Mouse (Mus musculus) lung, postnatal 10 days (tissue): Measurements from ENCODE around the gene Fkbpl.

Source experiments
- DNase-seq: peaks from one replicate; pipeline ENCODE4 v3.0.0; 2021

The Fkbpl gene

DNA sequence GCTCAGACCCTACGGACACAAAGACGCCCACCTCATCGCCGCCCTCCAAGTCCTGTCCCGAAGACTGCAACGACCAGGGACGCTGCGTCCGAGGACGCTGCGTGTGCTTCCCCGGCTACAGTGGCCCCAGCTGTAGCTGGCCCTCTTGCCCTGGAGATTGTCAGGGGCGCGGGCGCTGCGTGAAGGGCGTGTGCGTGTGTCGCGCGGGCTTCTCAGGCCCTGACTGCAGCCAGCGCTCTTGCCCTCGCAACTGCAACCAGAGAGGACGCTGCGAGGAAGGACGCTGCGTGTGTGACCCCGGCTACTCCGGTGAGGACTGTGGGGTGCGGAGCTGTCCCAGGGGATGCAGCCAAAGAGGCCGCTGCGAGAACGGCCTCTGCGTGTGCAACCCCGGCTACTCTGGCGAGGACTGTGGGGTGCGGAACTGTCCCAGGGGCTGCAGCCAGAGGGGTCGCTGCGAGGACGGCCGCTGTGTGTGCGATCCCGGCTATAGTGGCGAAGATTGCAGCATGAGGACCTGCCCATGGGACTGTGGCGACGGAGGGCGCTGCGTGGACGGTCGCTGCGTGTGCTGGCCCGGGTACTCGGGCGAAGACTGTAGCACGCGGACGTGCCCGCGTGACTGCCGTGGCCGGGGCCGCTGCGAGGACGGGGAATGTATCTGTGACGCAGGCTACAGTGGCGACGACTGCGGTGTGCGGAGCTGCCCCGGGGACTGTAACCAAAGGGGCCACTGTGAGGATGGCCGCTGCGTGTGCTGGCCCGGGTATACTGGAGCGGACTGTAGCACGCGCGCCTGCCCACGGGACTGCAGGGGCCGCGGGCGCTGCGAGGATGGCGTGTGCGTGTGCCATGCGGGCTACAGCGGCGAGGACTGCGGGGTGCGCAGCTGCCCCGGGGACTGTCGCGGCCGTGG, 26.8 kb downstream of the Fkbpl start:
- DNase-seq = no peak

DNA sequence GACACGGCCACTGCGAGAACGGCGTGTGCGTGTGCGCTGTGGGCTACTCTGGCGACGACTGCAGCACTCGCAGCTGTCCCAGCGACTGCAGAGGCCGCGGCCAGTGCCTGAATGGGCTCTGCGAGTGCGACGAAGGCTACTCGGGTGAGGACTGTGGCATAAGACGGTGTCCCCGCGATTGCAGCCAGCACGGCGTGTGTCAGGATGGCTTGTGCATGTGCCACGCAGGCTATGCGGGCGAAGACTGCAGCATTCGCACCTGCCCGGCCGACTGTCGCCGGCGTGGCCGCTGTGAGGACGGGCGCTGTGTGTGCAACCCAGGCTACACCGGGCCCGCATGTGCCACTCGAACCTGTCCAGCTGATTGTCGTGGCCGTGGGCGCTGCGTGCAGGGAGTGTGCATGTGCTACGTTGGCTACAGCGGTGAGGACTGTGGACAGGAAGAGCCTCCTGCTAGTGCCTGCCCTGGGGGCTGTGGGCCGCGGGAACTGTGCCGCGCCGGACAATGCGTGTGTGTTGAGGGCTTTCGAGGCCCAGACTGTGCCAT, 27.8 kb downstream of the Fkbpl start:
- no peak for DNase-seq

DNA sequence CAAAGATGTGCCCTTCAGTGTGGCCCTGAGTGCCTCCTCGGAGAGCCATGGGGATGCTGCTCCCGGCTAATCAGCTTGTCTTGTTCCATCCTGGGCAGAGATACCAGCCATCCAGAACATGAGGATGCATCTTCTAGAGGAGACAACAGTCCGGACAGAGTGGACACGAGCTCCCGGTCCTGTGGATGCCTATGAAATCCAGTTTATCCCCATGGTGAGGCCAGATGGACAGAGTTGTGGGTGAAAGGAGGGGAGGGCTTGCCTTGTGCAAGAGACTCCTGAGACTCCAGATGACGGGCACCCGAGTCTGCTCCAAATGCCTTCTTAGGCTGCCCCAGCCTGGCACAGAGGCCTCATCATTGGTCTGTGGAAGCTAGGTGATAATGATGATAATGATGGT, 28.6 kb downstream of the Fkbpl start:
- no peak for DNase-seq

DNA sequence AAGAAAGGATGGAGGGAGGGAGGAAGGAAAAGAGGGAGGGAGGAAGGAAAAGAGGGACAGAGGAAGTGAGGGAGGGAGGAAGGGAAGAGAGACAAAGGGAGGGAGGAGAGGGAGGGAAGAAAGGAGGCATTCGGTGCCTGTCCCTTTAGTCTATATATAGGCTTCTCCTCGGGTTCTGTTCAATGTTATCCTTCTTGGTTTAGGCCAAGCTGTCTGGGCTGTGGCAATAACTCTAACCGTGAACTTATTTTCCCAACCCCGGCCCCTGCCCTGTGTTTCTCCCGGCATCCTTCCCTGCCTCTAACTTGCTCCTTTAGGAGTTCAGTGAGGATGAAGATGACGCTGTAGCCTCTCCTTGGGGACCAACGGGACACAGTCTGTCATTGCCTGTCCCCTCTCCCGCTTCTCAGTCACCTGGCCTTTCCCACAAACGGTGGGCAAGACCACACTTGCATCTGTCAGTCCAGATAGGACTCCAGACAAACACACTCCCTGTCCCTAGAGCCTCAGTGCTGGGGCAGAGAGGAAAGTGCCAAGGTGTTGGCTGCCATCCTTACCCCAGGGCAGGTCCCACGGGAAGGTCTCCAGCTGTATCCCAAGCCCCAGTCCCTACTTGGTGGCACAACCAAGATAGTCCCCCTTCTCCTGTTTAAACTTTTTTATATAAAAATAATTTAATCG, 30.1 kb downstream of the Fkbpl start:
- DNase-seq = no peak

DNA sequence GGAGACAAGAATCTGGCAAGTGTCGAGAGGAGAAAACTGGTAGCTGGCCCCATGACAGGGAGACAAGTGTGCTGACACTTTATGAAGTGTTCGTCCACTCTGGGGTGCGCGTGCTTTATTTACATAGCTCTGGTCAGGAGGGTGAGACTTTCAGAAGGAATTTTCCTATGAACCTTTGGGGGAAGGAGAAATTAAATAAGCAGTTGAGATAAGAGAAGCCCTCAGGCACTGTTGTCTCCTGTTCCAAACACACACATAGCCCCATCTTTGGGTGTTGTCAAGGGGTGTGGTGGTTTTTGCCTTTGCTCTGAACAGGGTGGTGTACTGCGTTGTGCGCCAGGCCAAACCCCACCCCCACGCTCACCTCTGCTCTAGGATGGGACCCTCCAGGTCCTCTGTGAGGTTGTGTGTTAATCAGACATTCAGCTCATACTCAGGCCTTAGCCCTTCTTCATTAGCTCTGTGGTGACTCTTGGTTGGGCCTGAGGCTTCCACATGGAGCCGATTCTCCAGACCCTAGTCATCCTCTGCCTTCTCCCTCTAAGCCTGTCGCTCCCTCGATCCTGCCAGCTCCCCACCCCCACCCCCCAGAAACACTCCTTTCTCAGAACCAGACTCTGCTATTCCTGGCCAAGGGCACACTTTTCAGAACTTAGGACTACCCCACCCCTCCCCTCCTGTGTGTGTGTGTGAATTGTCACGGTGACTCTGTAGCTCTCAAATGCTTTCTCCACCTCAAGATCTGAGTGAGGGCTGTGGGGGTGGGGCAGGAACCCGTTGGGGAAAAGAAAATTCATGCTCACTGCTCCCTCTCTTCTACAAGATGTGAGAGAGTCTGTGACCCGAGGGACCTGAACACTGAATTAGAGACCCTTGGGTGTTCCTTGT, 30.9 kb downstream of the Fkbpl start:
- peak; percentile 57 for DNase-seq

DNA sequence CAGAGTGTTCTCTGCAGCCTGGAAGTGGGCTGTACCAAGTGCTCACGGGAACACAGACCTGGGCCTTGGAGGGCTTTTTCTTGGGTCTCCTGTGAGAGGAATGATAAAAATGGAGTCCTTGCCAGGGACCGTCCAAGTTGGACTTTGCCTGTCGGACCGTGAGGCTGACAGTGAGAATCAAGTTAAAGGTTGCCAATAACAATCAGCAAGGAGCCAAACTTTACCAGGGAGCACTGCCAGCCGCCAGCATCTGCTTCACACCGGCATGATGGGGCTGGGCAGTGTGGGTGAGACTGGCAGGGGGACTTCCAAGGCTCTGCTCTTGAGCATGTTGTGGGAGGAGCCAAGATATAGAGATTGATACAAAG, 31.5 kb downstream of the Fkbpl start:
- no peak for DNase-seq

DNA sequence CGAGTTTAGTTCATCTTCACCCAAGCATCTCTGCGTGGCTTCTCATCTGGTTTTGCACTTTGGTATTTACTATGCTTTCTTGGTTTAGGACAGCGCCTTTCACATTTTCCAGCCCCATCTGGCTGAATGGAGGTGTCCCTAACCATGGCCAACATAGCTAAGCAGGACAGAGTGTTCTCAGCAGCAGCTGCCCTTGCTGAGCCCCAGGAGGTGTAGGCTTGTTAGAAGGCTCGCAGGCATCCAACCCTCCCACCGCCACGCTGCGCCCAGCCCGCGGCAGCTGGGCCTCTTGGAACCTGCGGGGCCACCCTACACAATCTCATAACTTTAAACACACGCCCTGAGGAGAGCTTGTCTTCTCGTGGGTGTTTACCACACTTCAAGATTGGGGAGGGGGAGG, 32.1 kb downstream of the Fkbpl start:
- DNase-seq = no peak

DNA sequence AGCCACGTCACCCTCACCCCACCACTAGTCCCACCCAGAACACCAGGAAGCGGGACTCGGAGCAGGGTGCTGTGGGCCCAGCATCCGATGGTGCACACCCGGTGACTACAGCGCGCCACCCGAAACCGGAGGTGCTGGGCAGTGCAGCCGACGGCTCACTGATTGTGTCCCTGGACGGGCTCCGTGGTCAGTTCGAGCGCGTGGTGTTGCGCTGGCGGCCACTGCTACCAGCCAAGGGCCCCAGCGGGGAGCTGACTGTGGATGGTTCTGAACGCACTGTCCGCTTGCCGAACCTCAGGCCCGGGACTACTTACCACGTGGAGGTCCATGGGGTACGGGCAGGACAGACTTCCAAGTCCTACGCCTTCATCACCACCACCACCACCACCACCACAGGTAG, 35.6 kb downstream of the Fkbpl start:
- no peak for DNase-seq

DNA sequence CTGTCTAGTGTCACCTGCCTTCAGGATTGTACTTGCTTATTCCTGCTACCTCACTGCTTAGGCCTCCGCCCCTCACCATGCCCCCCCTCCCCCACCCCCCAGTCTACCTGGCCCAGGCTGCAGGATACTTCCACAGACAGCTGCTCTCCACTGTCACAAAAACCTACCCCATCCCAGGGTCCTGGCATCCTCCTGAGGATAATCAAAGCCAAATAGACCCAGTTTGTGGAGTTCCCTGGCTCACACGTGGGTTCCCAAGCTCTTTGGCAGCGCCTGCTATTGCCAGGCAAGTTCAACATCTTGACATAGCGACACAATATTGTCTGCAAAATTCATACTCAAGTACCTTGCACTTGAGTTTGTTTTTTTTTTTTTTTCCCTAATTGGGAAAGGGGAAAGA, 36.1 kb downstream of the Fkbpl start:
- DNase-seq = no peak

DNA sequence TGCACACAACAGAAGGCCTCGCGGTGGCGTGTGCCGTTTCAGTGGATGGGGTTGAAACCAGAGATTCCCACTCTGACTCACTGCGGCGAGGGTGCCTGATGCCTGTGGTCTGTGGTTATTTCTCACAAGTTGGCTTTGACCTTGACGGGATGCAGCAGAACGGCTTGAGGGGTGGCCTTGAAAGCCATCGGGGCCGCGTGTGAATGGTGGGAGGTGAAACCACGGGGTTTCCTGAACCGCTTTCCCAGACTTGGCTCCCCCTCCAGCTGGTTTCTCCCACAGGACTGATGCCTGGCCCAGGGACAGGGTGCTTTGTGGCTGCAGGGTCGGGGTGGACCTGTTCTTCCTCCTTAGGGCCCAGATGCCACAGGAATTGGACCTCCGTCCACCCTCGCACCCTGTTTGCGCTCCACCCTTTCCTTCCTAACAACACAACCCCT, 36.6 kb downstream of the Fkbpl start:
- DNase-seq = peak; percentile 70

DNA sequence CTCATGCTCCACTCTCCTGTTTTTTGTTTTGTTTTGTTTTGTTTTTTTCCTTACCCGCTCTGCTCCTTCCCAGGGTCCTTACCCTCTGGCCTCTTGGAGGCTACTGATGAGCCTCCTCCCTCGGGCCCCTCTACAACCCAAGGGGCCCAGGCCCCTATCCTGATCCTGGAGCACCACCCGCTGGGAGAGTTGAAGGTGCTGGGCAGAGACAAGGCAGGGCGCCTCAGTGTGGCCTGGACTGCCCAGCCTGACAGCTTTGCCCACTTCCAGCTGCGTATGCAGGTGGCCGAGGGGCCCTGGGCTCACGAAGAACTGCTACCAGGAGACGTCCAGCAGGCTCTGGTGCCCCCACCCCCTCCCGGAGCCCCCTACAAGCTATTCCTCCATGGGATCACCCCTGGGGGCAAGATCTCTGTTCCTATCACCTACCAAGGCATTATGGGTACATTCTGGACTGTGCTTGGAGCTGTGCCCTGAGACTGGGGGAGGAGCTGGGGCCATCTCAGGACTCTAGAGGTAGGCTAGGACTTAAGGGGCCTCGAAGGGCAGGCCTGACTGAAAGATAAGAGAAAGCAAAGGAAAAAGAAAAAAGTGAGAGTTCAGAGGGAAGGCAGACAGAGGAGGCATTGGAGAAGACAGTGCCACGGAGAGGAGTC, 37.4 kb downstream of the Fkbpl start:
- DNase-seq = peak; percentile 54

DNA sequence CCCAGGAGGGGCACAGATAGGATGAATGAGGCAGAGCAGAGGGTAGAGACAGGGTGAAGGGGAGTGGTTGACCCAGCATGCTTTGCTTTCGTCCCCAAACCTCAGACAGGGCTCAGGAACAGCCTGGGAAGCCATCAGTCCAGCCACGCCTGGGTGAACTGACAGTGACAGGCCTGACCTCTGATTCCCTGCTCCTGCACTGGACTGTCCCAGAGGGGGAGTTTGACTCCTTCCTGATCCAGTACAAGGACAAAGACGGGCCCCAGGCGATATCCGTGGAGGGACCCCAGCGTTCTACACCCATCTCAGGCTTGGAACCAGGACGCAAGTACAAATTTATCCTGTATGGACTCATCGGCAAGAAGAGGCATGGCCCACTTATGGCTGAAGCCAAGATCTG, 38.6 kb downstream of the Fkbpl start:
- peak; percentile 51 for DNase-seq

DNA sequence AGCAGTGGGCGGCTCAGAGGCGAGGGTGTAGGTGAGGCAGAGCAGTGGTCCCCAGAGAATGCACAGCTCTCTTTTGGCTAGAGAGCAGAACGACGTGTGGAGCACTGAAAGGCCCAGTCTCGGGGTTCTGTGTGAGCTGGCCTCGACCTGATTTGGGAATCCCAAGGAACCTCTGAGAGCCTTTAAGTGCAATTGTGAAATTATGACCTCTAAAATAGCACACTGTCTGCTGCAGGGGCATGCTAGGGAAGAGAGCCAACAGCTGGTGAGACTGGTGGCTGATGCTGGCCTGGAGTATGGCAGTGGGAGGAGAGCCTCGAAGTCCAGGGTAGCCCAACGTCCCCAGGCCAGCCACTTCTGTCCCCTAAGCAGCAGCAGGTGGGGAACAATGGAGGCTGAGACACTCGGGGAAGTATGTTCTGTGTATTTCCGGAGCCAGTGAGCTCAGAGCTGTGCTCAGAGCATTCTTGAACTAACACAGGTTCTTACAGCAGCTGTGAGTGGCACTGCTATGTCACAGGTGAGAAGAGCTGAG, 39.2 kb downstream of the Fkbpl start:
- no peak for DNase-seq

DNA sequence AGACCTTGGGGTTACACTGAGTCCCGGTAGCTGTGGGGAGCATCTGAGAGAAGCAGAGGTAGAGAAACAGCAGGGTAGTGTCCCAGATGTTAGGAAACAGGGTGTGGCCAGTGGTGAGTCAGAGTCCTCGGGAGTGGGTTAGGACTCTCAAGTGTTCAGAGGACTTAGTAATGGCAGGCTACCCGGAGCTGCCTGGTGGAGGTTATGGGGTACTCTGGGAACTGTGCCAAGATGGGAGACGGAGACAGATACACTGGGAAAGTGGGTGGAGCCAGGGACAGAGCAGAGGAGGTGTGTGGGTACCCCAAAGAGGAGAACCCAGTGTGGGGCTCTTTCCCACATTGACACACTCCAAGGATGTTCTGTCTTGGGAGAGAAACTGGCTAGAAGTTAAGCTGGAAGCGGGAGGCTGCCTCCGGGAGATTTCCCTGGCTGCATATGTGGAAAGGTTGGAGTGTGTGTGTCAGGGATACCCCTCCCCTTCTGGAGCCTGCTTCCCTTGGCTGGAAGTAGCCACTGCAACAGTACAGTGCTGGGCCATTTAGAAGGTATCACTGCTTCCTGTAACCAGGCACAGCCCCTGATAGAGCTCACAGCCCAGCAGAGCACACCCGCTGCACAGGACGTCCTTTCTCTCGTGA, 39.8 kb downstream of the Fkbpl start:
- DNase-seq = peak; percentile 49

DNA sequence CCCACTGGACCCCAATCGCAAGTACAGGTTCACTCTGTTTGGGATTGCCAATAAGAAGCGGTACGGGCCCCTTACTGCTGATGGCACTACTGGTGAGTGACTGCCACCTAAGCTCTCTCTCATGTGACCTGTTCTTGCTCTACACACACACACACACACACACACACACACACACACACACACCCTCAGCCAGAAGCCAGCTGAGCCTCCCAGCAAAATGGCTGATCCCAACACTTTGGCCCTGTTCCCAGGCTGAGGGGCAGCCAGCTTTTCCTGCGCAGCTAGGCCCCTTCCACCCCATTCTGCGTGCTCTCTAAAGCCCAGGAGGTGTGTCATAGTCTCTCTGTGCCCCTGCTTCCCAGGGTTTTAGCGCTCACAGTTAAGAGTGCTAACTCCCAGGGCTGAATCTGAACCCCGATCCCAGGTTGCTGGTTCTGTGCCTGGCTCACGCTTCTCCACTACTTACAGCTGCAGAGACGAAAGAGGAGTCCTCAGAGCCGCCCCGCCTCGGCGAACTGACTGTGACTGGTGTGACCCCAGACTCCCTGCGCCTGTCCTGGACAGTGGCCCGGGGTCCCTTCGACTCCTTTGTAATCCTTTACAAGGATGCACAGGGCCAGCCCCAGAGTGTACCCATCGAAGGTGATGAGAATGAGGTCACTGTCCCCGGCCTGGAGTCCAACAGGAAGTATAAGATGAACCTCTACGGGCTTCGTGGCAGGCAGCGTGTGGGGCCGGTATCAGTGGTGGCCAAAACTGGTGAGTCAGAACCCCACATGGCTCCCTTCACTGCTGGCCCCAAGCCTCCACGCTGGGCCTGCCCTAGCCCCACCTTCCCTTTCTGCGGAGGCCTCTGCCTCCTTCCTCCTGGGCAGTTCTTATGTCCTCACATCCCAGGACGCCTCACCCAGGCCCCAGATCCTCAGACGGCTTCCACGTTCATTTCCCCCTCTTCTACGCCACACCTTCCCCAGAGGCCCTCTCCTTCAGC, 40.9 kb downstream of the Fkbpl start:
- DNase-seq = peak; percentile 89

DNA sequence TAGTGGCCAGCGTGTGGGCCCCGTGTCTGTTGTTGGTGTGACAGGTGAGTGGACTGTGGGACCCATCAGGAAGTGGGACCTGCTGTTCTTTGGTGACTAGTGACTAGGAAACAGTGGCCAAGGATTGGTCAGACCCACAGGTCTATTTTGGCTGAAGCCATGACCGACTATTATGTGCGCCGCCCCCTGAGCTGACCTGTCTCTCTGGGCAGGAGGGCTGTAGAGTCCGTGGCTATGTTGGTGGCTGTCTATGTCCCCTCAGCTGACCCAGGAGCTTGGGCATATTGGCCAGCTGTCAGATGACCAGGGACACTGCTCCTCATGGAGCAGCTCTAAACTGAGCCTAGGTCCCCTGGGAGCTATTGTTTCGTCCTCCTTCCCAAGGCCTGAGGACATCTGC, 44.3 kb downstream of the Fkbpl start:
- DNase-seq = no peak

DNA sequence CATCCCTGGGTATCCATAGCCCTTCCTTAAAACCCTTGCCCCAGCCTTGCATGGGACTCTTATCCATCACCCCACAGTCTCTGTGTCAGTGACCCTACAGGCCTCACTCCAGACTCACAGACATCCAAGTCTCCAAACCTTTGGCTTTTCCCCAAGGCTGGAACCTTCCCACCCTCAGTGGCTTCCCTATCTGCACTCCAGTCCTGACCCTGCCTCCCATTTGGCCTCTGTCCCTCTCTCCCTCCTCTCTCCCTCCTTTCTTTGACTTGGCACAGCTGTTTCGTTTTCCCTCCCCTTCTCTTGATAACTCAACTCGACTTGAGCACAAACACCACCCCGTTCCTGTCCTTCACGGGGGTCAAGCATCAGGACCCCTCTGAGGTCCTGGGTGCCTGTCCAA, 45.9 kb downstream of the Fkbpl start:
- peak; percentile 77 for DNase-seq

DNA sequence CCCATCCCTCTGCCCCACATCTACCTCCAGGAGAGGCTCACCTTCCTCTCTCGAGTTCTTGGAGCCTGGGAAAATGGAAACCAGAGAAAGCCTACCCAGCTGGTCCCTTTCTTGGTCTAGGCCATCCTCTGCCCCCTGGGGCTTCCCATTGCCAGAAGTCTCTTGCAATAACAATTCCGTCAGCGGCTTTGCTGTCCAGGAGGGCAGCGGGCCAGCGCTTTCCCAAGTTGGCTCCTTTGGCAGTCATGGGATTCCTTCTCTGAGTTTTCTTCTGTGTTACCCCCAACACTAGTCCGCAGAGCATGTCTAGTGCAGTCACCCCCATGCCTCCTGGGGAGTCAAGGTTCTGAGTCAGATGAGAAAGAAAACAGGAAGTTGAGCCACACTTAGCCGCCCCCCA, 48.3 kb downstream of the Fkbpl start:
- DNase-seq = peak; percentile 92
